Mouse (Mus musculus) ES-Bruce4 (cell line): Measurements from ENCODE around the gene Jag2. TPM values are rescaled to one million over a fixed set of nuclear protein-coding genes. Genes with fewer than 3 reads are reported as not detected.

Experiments used
- H3K27ac ChIP-seq: 2 replicates; pipeline ENCODE4 v1.5.1; 2012; ENCODE audit warnings: low read length, inconsistent platforms; ENCODE audit not compliant: insufficient read depth
- H3K27me3 ChIP-seq: 2 replicates; pipeline ENCODE4 v1.6.1; 2012; ENCODE audit warnings: mild to moderate bottlenecking, low read length, inconsistent platforms; ENCODE audit not compliant: control insufficient read depth, poor library complexity, insufficient read depth, severe bottlenecking
- H3K36me3 ChIP-seq: 2 replicates; pipeline ENCODE4 v1.6.1; 2012; ENCODE audit warnings: inconsistent platforms, mild to moderate bottlenecking, low read length, moderate library complexity; ENCODE audit not compliant: control insufficient read depth, poor library complexity, insufficient read depth, severe bottlenecking
- H3K4me1 ChIP-seq: one replicate; pipeline ENCODE4 v1.8.1; 2011; ENCODE audit warnings: low read length; ENCODE audit not compliant: control insufficient read depth, insufficient read depth
- H3K4me3 ChIP-seq: 2 replicates; pipeline ENCODE4 v1.5.1; 2011; ENCODE audit warnings: low read depth, mild to moderate bottlenecking, low read length
- H3K9ac ChIP-seq: 2 replicates; pipeline ENCODE4 v1.6.1; 2012; ENCODE audit warnings: low read depth, mild to moderate bottlenecking, inconsistent platforms; ENCODE audit not compliant: poor library complexity, severe bottlenecking
- H3K9me3 ChIP-seq: replicated peaks from 2 replicates; pipeline ENCODE4 v1.6.1; 2012; ENCODE audit warnings: mild to moderate bottlenecking, low read length, inconsistent platforms; ENCODE audit not compliant: control insufficient read depth, poor library complexity, insufficient read depth, severe bottlenecking
- CTCF ChIP-seq: IDR thresholded peaks from one replicate; pipeline ENCODE4 v1.8.1; 2011; ENCODE audit warnings: low read depth, low read length
- EP300 ChIP-seq: IDR thresholded peaks from 2 replicates; pipeline ENCODE4 v1.6.1; 2011; ENCODE audit warnings: low read depth, low read length; ENCODE audit not compliant: insufficient read depth
- POLR2A ChIP-seq: IDR thresholded peaks from one replicate; pipeline ENCODE4 v1.8.1; 2011; ENCODE audit warnings: low read length; ENCODE audit not compliant: insufficient read depth
- polyA plus RNA-seq: library from polyadenylated mRNA; stranded (reverse); fragments of >200 nt; gene quantifications from 2 replicates; pipeline ENCODE4 v1.2.4, GENCODE M21; 2011; ENCODE audit warnings: low read depth; ENCODE audit not compliant: missing spikeins, insufficient read depth, insufficient read length

Gene Jag2
- polyA plus RNA-seq, 1 experiment: 47.6 TPM

DNA sequence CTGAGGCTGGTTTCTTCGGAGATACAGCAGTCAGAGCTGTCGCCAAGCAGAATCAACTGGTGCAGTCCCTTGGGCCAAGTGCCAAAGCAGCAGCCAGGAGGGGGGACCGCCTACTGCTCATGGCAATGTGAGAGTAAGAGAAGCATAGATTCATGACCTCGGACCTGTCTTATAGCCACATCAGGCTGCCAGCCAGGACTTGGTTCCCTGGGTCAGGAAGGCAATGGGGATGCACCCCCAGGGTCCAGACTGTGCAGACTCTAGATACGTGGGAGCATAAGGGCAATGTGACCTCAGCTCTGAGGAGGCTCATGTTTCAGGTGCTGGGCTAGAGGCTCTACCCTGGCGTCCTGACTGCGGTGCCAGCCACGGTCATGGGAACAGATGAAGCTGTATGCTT, 25.6 kb downstream of the Jag2 start:
- TF ChIP-seq POLR2A: no peak
- no peak for TF ChIP-seq EP300
- TF ChIP-seq CTCF: no peak
- H3K9ac ChIP-seq: no peak overlapping the region
- H3K27ac ChIP-seq: no peak overlapping the region

DNA sequence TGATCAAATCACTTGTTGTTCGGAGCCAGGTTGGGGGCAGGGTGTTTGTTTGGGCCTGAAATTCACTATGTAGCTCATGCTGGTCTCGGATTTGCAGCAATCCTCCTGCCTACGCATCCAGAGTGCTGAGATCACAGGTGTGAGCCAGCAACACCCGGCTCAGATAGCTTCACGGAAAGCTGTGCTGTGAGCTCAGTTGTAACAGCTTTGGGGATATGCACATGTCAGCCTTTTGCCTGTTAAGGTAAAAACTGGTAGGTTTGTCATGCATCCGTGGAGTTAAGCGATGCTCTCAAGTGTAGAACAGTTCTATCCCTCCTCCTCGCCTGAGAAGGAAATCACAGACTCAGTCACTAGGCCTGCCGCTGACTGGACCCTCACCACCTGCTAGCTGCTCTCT, 28.9 kb downstream of the Jag2 start:
- H3K4me3 ChIP-seq: no peak overlapping the region
- H3K9me3 ChIP-seq: no peaks in the 10 kb centered on the region
- TF ChIP-seq EP300 (no peak), CTCF (no peak), POLR2A (no peak)

More for the DNA sequence above, 25.6 kb downstream of the Jag2 start:
- Histone ChIP-seq H3K27me3 (no peaks in the 10 kb centered on the region), H3K9me3 (no peaks in the 10 kb centered on the region), H3K4me3 (no peak overlapping the region), H3K4me1 (no peaks in the 10 kb centered on the region), H3K36me3 (no peaks in the 10 kb centered on the region)

DNA sequence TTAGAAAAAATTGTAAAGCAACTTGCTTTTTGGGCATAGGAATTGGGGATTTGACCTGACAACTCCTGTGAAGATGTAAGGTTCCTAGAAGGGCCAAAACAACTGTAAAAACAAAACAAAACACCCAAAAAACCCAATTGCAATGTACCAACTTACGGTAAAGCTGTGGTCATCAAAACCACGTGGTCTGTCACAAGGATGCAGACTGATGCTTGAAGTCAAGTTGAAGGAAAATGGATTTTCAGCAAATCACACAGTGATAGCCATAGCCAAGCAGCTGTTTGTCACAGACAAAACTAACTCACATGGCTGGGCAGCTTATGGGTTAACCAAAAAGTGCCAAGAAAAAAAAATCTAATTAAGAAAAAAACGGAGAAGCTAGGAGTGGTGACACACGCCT, 30.6 kb downstream of the Jag2 start:
- Histone ChIP-seq H3K4me3 (no peak overlapping the region), H3K9me3 (no peaks in the 10 kb centered on the region), H3K4me1 (no peaks in the 10 kb centered on the region), H3K27me3 (no peaks in the 10 kb centered on the region), H3K27ac (no peak overlapping the region), H3K36me3 (no peaks in the 10 kb centered on the region), H3K9ac (no peak overlapping the region)
- no peak for TF ChIP-seq EP300
- TF ChIP-seq POLR2A: no peak
- no peak for TF ChIP-seq CTCF

More for the DNA sequence above, 28.9 kb downstream of the Jag2 start:
- no peak overlapping the region for H3K27ac ChIP-seq
- no peaks in the 10 kb centered on the region for H3K27me3 ChIP-seq
- H3K4me1 ChIP-seq: no peaks in the 10 kb centered on the region
- no peaks in the 10 kb centered on the region for H3K36me3 ChIP-seq
- no peak overlapping the region for H3K9ac ChIP-seq

DNA sequence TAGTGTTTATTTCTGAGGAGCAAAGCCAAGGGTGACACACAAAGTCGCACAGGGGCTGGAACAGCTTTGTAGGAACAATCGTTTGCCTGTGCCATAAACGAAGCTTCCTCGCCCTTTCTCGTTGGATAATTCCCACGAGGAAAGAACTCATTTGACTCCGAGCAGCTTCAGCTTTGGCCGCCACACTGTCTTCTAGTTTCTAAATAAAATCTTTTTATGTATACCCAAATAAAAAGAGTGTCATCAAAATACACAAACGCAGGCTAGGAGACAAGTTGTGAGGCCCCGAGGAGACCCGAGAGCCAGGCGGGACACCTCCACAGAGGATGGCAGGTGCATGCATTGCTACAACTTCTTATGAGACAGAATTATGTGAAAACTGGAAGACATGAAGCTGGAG, 31.2 kb downstream of the Jag2 start:
- H3K4me3 ChIP-seq: no peak overlapping the region
- H3K27me3 ChIP-seq: no peaks in the 10 kb centered on the region
- TF ChIP-seq EP300 (no peak), POLR2A (no peak), CTCF (no peak)
- H3K4me1 ChIP-seq: no peaks in the 10 kb centered on the region
- H3K9me3 ChIP-seq: no peaks in the 10 kb centered on the region
- H3K9ac ChIP-seq: no peak overlapping the region
- no peaks in the 10 kb centered on the region for H3K36me3 ChIP-seq
- no peak overlapping the region for H3K27ac ChIP-seq

DNA sequence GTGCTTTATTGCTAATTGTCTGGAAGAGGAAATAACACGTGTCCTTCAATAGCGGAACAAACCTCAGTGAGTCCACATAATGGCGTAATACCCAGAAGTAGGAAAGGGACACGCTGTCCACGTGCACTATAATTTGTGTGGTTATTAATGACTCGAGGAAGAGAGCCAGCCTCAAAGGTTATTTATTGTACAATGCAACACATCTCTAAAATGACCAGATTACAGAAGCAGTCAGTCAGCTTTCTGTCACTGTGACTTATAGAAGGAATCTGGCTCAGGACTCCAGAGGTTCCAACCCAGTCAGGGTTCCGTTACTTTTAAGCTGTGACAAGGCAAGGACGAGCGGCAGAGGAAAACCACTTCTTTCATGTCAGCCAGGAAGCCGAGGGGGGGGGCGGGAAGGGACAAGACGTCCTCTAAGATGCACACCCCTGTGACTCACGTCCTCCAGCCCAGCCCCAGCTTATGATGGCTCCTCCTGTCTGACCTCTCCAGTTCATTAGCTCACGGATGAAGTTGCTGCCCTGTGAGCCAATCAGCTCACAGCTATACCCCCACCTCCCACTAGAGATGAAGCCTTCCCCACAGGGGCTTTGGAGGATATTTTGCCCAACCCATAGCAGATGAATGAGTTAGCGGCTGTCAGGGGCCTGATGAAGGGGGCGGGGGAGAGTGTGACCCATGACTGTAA, 31.9 kb downstream of the Jag2 start:
- no peak overlapping the region for H3K9ac ChIP-seq
- H3K9me3 ChIP-seq: no peaks in the 10 kb centered on the region
- TF ChIP-seq EP300 (no peak), CTCF (no peak), POLR2A (no peak)
- H3K4me3 ChIP-seq: no peak overlapping the region
- H3K4me1 ChIP-seq: no peaks in the 10 kb centered on the region
- no peak overlapping the region for H3K27ac ChIP-seq
- H3K27me3 ChIP-seq: no peaks in the 10 kb centered on the region
- no peaks in the 10 kb centered on the region for H3K36me3 ChIP-seq

DNA sequence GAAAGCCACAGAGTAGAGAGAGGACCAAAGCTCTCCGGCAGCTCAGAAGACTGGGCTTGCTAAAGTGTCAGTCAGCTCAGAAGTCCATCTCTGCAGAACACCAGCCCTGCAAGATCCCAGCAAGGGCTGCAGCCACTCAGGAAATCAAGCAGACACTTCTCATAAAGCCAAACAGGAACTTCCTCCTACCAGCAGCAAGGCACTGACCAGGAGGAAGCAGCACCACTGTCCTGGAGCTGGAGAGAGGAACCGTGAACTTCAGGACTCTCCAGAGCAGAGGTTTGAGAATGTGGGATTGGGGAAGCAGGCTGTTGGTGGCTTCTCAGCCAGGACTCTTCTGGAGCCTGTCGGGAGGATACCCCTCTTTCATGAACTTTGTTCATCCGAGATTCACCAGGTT, 34.6 kb downstream of the Jag2 start:
- no peaks in the 10 kb centered on the region for H3K36me3 ChIP-seq
- H3K27me3 ChIP-seq: no peaks in the 10 kb centered on the region
- no peak for TF ChIP-seq CTCF
- TF ChIP-seq EP300: no peak
- TF ChIP-seq POLR2A: no peak

More for the DNA sequence above, 34.6 kb downstream of the Jag2 start:
- H3K4me3 ChIP-seq: no peak overlapping the region
- no peaks in the 10 kb centered on the region for H3K4me1 ChIP-seq
- H3K27ac ChIP-seq: no peak overlapping the region
- H3K9ac ChIP-seq: no peak overlapping the region
- H3K9me3 ChIP-seq: peaks cover 15% of the 10 kb centered on the region
